Mouse (Mus musculus): ENCODE measurements around the gene Jaml. TPM values are rescaled to one million over a fixed set of nuclear protein-coding genes. Genes with fewer than 3 reads are reported as not detected.
A peak's percentile ranks its signal among the peaks of the same experiment; 100 is the strongest.

Gene Jaml
- polyA plus RNA-seq, 1 experiment from 2014 or later = 0.51 TPM

DNA sequence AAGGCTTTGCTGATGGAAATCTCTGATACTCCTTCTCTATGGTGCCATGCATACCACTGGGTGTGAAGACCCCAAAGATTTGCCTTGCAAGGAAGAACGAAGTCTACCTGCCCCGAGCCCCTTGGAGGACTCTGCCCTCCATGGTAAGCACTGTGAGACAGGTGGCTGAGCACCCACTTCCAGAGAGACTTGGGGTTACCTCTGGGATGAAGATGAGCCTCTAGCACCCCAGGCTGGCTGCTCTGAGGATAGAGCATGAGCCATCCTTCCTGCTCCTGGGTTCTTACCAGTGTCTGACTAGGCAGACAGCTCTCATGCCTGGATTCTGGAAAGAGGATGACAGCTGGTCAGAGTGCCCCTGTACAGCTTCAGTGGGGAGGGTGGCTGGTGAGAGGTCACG lies 51.1 kb downstream of the Jaml start:
- Histone ChIP-seq H3K9ac (replicated peaks) (no peak overlapping the region), H3K4me3 (replicated peaks) (no peak overlapping the region), H3K9me3 (no peaks in the 10 kb centered on the region), H3K4me2 (replicated peaks) (no peak overlapping the region), H3K27me3 (peaks cover 24% of the 10 kb centered on the region), H3K27ac (no peak overlapping the region), H3K36me3 (peaks cover 19% of the 10 kb centered on the region), H3K4me1 (replicated peaks) (no peaks in the 10 kb centered on the region)
- WGBS = 79% methylated on average over 3 of the region's 3 CpGs
- ATAC-seq = no peak

DNA sequence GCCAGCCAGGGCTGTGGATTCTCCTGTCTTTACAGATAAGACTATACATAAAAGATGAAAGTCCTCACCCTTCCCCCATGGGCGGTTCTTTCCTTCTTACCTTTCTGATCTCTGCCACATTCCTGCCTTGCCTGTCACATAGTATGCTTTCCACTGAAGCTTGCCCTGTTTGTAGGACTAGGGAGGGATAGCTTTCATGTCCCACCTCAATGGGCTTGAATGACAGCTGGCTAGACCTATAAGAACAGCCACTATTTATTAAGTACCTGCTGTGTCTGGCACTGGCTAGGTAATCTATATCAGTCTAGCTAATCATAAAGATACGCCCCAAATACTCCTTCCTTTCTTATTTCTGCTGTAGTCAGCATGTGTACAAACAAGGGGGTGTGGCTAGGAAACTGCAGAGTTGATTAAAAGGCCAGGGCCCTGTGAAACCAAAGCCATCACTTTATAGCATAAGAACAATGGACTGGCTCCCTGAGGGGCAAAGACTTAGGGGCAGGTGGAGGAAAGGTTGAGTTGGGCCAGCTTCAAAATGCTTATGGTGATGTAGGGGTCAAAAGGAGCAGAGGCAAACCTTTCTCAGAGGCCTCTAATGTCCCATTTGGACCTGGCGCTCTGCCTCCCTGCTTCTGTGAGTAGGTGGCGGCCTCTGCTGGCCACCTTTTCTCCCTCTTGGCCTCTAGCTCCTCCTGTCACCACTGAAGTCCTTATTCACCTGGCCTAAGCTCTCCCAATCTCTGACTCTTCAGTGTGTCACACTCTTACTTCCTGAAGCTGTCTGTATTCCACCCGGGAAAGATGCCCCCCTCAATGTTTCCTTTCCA lies 54.7 kb downstream of the Jaml start:
- Histone ChIP-seq H3K4me1 (replicated peaks) (peaks cover 10% of the 10 kb centered on the region), H3K9ac (replicated peaks) (no peak overlapping the region), H3K4me3 (replicated peaks) (no peak overlapping the region), H3K36me3 (no peaks in the 10 kb centered on the region), H3K9me3 (no peaks in the 10 kb centered on the region), H3K4me2 (replicated peaks) (no peak overlapping the region), H3K27ac (no peak overlapping the region), H3K27me3 (peaks cover 58% of the 10 kb centered on the region)
- WGBS = 19% methylated on average over 5 of the region's 5 CpGs
- ATAC-seq = no peak

GRCm38 (mm10) chr9:45136442-45137169 lies 57.6 kb downstream of the Jaml start:
- Histone ChIP-seq H3K4me1 (replicated peaks) (peaks cover 15% of the 10 kb centered on the region), H3K27ac (no peak overlapping the region), H3K27me3 (peaks cover 87% of the 10 kb centered on the region), H3K36me3 (no peaks in the 10 kb centered on the region), H3K9ac (replicated peaks) (no peak overlapping the region), H3K4me2 (replicated peaks) (no peak overlapping the region), H3K4me3 (replicated peaks) (no peak overlapping the region), H3K9me3 (no peaks in the 10 kb centered on the region)
- 10% methylated on average over 7 of the region's 7 CpGs for WGBS
- ATAC-seq = no peak

GRCm38 (mm10) chr9:45138191-45139032 lies 59.4 kb downstream of the Jaml start, which contains the start of gene Scn4b:
Scn4b (plus strand) TSS chr9:45138395.
- Histone ChIP-seq H3K4me3 (replicated peaks) (peak within 1 kb of the TSS; percentile 52), H3K4me2 (replicated peaks) (peak within 1 kb of the TSS; percentile 88), H3K9ac (replicated peaks) (peak within 1 kb of the TSS; percentile 65), H3K27ac (no peak within 1 kb of the TSS), H3K4me1 (replicated peaks) (peaks cover 15% of the 10 kb centered on the region), H3K9me3 (no peaks in the 10 kb centered on the region), H3K27me3 (peaks cover 97% of the 10 kb centered on the region), H3K36me3 (no peaks in the 10 kb centered on the region)
- ATAC-seq = peak; percentile 62
- WGBS = under 1% methylated on average over 67 of the region's 76 CpGs

GRCm38 (mm10) chr9:45139082-45139481 lies 60.1 kb downstream of the Jaml start:
- Histone ChIP-seq H3K4me1 (replicated peaks) (peaks cover 15% of the 10 kb centered on the region), H3K9ac (replicated peaks) (peak overlapping the region; percentile 65; the same call in 1 of the 2 replicates), H3K4me3 (replicated peaks) (peak overlapping the region; percentile 52), H3K9me3 (no peaks in the 10 kb centered on the region), H3K4me2 (replicated peaks) (peak overlapping the region; percentile 88), H3K27me3 (peaks cover 100% of the 10 kb centered on the region), H3K36me3 (no peaks in the 10 kb centered on the region), H3K27ac (no peak overlapping the region)
- WGBS = 4% methylated on average over 7 of the region's 7 CpGs
- ATAC-seq = no peak

DNA sequence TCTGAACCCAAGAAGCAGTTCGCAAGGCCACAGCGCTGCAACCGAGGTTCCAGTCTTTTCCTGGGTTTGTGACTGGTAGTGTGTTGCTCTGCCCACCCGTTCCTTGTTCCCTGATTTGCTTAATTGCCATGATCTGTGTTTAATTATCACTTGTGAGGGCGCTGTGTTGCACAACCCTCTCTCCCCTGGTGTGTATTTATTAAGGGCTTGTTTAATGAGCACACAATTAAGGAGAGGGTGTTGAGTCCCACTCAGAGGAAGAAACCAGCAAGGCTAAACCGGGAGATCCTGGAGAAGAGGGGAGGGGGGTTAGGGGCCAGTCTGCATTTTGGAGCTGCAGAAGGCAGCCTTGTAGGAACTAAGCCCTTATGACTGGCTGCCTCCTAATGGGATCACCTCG lies 62.0 kb downstream of the Jaml start:
- peaks cover 20% of the 10 kb centered on the region for H3K4me1 ChIP-seq (replicated peaks)
- WGBS = 58% methylated on average over 7 of the region's 7 CpGs
- H3K27me3 ChIP-seq = peaks cover 100% of the 10 kb centered on the region
- H3K4me2 ChIP-seq (replicated peaks) = no peak overlapping the region
- H3K9ac ChIP-seq (replicated peaks) = no peak overlapping the region
- no peak overlapping the region for H3K27ac ChIP-seq
- H3K36me3 ChIP-seq = no peaks in the 10 kb centered on the region
- no peak overlapping the region for H3K4me3 ChIP-seq (replicated peaks)
- H3K9me3 ChIP-seq = no peaks in the 10 kb centered on the region
- no peak for ATAC-seq

- no peaks in the 10 kb centered on the region for H3K36me3 ChIP-seq
- WGBS = 70% methylated on average over 3 of the region's 3 CpGs
- H3K4me1 ChIP-seq (replicated peaks) = peaks cover 23% of the 10 kb centered on the region
- H3K27ac ChIP-seq = no peak overlapping the region
- no peak overlapping the region for H3K4me2 ChIP-seq (replicated peaks)
- ATAC-seq = no peak
- no peak overlapping the region for H3K9ac ChIP-seq (replicated peaks)
- no peak overlapping the region for H3K4me3 ChIP-seq (replicated peaks)
- no peaks in the 10 kb centered on the region for H3K9me3 ChIP-seq
- peaks cover 95% of the 10 kb centered on the region for H3K27me3 ChIP-seq
These were observed 63.7 kb downstream of the Jaml start for GRCm38 (mm10) chr9:45142686-45143085.

DNA sequence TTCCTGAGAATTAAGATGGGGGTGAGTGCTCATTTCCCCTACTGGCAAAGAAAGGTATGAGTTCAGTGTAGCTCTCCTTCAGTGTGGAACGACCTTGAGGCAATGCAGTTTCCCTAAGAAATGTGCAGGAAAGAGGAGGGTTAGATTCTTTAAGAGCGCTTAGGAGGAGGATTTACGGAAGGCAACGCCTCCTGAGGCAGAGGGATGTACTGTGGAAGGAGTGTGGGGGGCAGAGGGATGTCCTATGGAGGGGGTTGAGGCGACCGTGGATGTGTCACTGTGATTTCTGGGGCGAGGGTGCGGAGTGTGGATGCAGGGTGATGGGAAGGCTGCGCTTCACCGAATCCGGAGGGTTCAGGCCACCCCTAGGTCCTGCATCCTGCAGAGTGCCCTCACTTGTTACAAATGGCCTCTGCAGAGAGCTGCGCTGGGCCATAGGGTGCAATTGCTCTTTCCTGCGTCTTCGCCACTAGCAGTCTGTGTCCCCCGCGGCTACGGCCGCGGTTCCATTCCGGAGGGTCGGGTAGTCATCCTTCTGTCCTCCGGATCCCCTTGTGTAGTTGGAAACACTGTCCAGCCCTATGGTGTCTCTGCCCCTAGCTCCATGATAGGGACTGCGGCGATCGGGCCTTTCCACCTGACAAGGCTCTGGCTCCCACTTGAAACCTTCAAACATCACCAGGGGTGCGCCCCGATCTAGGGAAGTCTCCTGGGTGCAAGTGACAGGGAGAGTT lies 66.7 kb downstream of the Jaml start:
- 4% methylated on average over 27 of the region's 27 CpGs for WGBS
- H3K9ac ChIP-seq (replicated peaks) = peak overlapping the region; percentile 59
- H3K36me3 ChIP-seq = no peaks in the 10 kb centered on the region

GRCm38 (mm10) chr9:45146267-45146597 lies 67.2 kb downstream of the Jaml start:
- peaks cover 87% of the 10 kb centered on the region for H3K27me3 ChIP-seq
- no peaks in the 10 kb centered on the region for H3K9me3 ChIP-seq
- H3K9ac ChIP-seq (replicated peaks) = peak overlapping the region; percentile 59
- H3K4me1 ChIP-seq (replicated peaks) = peaks cover 8% of the 10 kb centered on the region
- peak overlapping the region; percentile 70 for H3K4me2 ChIP-seq (replicated peaks)
- ATAC-seq = peak; percentile 3; the same call in 1 of the 2 replicates
- no peak overlapping the region for H3K27ac ChIP-seq
- no peaks in the 10 kb centered on the region for H3K36me3 ChIP-seq
- H3K4me3 ChIP-seq (replicated peaks) = peak overlapping the region; percentile 36
- WGBS = under 1% methylated on average over 5 of the region's 5 CpGs

More for the DNA sequence above, 66.7 kb downstream of the Jaml start:
- H3K27me3 ChIP-seq = peaks cover 92% of the 10 kb centered on the region
- H3K9me3 ChIP-seq = no peaks in the 10 kb centered on the region
- no peak overlapping the region for H3K27ac ChIP-seq
- H3K4me1 ChIP-seq (replicated peaks) = peaks cover 8% of the 10 kb centered on the region
- peak; percentile 66; the same call in 1 of the 2 replicates for ATAC-seq
- H3K4me3 ChIP-seq (replicated peaks) = peak overlapping the region; percentile 36
- H3K4me2 ChIP-seq (replicated peaks) = peak overlapping the region; percentile 70

DNA sequence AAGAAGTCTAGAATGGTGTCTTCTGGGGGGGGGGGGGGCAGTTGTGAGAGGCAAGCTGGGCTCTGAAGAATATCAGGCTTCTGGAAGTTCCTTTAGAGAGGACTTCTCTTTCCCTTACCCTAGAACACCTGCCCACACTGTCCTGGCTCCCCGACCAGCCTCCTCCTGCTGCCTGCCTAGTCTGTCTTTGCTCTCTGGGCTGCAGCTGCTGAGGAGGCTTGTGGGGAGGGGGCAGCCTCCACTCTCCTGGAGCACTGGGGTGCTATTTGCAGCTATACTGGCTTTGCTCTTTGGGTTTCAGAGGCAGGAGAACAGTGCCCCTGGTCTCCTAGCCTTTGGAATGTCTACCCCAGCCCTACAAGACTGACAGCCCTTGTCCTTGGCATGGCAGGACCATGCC lies 72.0 kb downstream of the Jaml start:
- ATAC-seq = no peak
- Histone ChIP-seq H3K27ac (no peak overlapping the region), H3K9me3 (no peaks in the 10 kb centered on the region), H3K27me3 (peaks cover 45% of the 10 kb centered on the region), H3K36me3 (no peaks in the 10 kb centered on the region), H3K4me2 (replicated peaks) (no peak overlapping the region), H3K4me3 (replicated peaks) (no peak overlapping the region), H3K9ac (replicated peaks) (no peak overlapping the region), H3K4me1 (replicated peaks) (peaks cover 3% of the 10 kb centered on the region)
- WGBS = 82% methylated on average over 1 of the region's 1 CpGs

- Histone ChIP-seq H3K27ac (no peak overlapping the region), H3K4me2 (replicated peaks) (no peak overlapping the region), H3K9me3 (no peaks in the 10 kb centered on the region), H3K4me3 (replicated peaks) (no peak overlapping the region), H3K4me1 (replicated peaks) (no peaks in the 10 kb centered on the region), H3K9ac (replicated peaks) (no peak overlapping the region), H3K27me3 (peaks cover 25% of the 10 kb centered on the region), H3K36me3 (no peaks in the 10 kb centered on the region)
- ATAC-seq = no peak
- 78% methylated on average over 7 of the region's 7 CpGs for WGBS
These were observed 74.4 kb downstream of the Jaml start for GRCm38 (mm10) chr9:45153361-45153760.
